Mouse (Mus musculus): Measurements from ENCODE around the gene Gm28051. TPM values are rescaled to one million over a fixed set of nuclear protein-coding genes. Genes with fewer than 3 reads are reported as not detected.

Gene Gm28051
- total RNA-seq (2021): not detected
- long read RNA-seq, experiment 1, partial matches to known transcripts: 0 of 5 reads
- long read RNA-seq, experiment 1, other reads (novel, unspliced or antisense): 5 of 5 reads
- long read RNA-seq, experiment 2, partial matches to known transcripts: 0 of 6 reads
- long read RNA-seq, experiment 2, other reads (novel, unspliced or antisense): 6 of 6 reads

- H3K27ac ChIP-seq: peak within 1 kb of the TSS; percentile 92
- peak; percentile 97 for DNase-seq (ENCODE audit: low spot score in 2 of 2)
- TF ChIP-seq CTCF (conservative IDR thresholded peaks at IDR 0.05): peak; percentile 71
- H3K4me3 ChIP-seq: peak within 1 kb of the TSS; percentile 80
These were observed at the start of gene Gm28051, which contains the start of the genes Gon7 and Ubr7 for GRCm38 (mm10) chr12:102757689-102758402. Gm28051 (minus strand) TSS chr12:102757765. Gon7 (minus strand) TSS chr12:102757803. Ubr7 (plus strand) TSS chr12:102757967.

GRCm38 (mm10) chr12:102799528-102799927 is 42.0 kb upstream of the Gm28051 start:
- no peak for DNase-seq (ENCODE audit: low spot score in 2 of 2)
- Histone ChIP-seq H3K27ac (no peak overlapping the region), H3K4me3 (no peak overlapping the region)
- no peak for TF ChIP-seq CTCF (conservative IDR thresholded peaks at IDR 0.05)

GRCm38 (mm10) chr12:102787927-102788326 is 30.4 kb upstream of the Gm28051 start:
- TF ChIP-seq CTCF (conservative IDR thresholded peaks at IDR 0.05): no peak
- Histone ChIP-seq H3K27ac (no peak overlapping the region), H3K4me3 (no peak overlapping the region)
- DNase-seq (ENCODE audit: low spot score in 2 of 2): no peak

DNA sequence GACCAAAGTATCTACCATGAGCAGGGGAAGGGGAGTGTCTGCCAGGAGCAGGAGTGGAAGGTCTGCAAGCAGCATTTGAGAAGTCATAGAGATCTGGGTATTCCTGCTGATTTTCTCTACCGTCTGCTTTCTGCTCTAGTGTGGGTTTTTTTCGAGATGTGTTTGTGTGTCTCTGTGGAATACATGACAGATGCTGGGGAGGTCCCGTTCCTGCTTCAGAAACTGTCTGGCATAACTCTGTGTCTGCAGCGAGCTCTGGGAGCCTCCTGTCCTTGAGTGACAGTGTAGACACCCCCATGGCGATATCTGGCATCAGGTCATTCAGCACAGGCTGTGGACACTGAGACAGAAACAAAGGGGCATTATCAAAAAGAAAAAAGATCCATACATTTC is 28.0 kb upstream of the Gm28051 start:
- no peak overlapping the region for H3K4me3 ChIP-seq
- peak overlapping the region; percentile 65; the same call in 1 of the 2 replicates for H3K27ac ChIP-seq
- no peak for TF ChIP-seq CTCF (conservative IDR thresholded peaks at IDR 0.05)
- peak; percentile 37 to 59 for DNase-seq (ENCODE audit: low spot score in 2 of 2)

- peak overlapping the region; percentile 65; the same call in 1 of the 2 replicates for H3K27ac ChIP-seq
- no peak overlapping the region for H3K4me3 ChIP-seq
- no peak for TF ChIP-seq CTCF (conservative IDR thresholded peaks at IDR 0.05)
- no peak for DNase-seq (ENCODE audit: low spot score in 2 of 2)
These were observed 27.5 kb upstream of the Gm28051 start for GRCm38 (mm10) chr12:102784899-102785592.

GRCm38 (mm10) chr12:102782841-102783240 is 25.3 kb upstream of the Gm28051 start:
- no peak for DNase-seq (ENCODE audit: low spot score in 2 of 2)
- TF ChIP-seq CTCF (conservative IDR thresholded peaks at IDR 0.05): no peak
- Histone ChIP-seq H3K4me3 (no peak overlapping the region), H3K27ac (no peak overlapping the region)

- peak; percentile 53 for TF ChIP-seq CTCF (conservative IDR thresholded peaks at IDR 0.05)
- Histone ChIP-seq H3K27ac (no peak overlapping the region), H3K4me3 (no peak overlapping the region)
- DNase-seq (ENCODE audit: low spot score in 2 of 2): no peak
These were observed 21.9 kb upstream of the Gm28051 start for GRCm38 (mm10) chr12:102779452-102779851.

DNA sequence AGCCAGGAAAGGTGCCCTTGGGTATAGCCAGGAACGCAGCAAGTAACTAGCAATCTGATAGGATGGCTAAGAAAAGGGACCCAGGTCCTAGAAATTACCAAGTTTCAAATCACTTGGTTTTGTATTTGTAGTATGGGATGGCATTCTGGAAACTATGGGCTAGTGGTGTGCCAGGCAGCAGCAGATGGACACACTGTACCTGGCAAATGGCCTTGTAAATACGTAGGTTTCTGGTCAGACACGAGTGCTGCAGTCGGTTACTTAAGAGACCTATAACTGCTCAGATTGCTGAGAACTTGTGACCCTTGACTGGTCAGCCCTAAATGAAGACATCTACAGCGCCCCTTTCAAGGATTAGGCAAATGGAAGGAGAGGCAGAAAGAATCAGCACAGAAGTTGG is 20.6 kb upstream of the Gm28051 start:
- Histone ChIP-seq H3K27ac (no peak overlapping the region), H3K4me3 (no peak overlapping the region)
- DNase-seq (ENCODE audit: low spot score in 2 of 2): no peak
- no peak for TF ChIP-seq CTCF (conservative IDR thresholded peaks at IDR 0.05)

DNA sequence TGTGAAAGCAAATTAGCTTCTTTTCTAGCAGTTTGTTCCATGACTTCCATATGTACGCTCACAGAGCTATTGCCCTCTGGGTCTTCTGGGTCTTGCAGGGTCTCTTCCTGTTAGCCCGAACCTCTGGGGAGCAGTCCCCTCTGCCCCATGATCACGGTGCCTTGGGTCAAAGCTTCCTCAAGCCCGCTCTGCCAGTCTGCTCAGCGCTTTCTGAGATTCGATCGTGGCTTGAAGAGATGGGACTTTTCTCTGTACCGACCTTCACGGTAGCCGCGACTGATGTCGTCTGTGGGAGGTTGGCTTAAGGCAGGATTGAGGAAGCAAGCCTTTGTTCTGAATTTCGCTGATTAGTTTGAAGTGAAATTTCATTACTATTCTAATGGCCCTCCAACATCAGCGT is 18.5 kb upstream of the Gm28051 start:
- no peak for TF ChIP-seq CTCF (conservative IDR thresholded peaks at IDR 0.05)
- no peak for DNase-seq (ENCODE audit: low spot score in 2 of 2)
- Histone ChIP-seq H3K4me3 (no peak overlapping the region), H3K27ac (no peak overlapping the region)

DNA sequence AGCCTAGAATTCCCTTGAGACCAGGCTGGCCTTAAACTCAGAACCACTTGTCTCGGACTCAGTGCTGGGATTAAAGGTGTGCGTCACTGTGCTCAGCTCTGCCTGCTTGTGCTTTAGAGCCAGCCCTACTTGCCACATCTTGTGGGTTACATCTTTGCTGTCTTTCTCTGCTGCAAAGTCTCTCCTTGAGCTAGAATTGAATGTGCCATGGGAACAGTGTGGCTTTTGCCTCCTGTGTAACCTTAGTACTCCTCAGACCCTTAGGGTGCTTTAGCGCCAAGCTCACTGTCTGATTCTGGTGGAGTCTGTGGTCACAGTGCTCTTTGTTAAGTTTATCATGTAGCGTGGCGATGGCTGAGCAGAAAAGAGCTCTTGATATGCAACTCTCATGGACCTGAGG is 15.1 kb upstream of the Gm28051 start:
- no peak for TF ChIP-seq CTCF (conservative IDR thresholded peaks at IDR 0.05)
- no peak for DNase-seq (ENCODE audit: low spot score in 2 of 2)
- no peak overlapping the region for H3K27ac ChIP-seq
- H3K4me3 ChIP-seq: no peak overlapping the region

- no peak for DNase-seq (ENCODE audit: low spot score in 2 of 2)
- Histone ChIP-seq H3K4me3 (no peak overlapping the region), H3K27ac (no peak overlapping the region)
- no peak for TF ChIP-seq CTCF (conservative IDR thresholded peaks at IDR 0.05)
These were observed 14.0 kb upstream of the Gm28051 start for GRCm38 (mm10) chr12:102771601-102772000.

DNA sequence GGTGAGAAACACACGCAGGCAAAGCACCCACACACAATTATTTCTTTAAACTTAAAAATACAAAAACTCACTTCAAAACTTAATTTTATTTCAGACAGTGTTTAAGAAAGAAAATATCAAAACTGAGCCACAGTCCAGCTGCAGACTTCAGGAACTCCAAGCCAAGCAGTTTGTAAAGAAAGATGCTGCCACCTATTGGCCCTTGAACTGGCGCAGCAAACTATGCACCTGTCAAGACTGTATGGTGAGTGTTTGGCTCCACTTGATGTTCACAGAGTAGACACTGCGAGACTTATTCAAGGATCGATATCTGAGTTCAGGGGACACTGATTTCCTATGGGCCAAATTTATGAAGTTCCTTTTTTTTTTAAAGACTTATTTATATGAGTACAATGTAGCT is 11.4 kb upstream of the Gm28051 start:
- Histone ChIP-seq H3K4me3 (no peak overlapping the region), H3K27ac (no peak overlapping the region)
- TF ChIP-seq CTCF (conservative IDR thresholded peaks at IDR 0.05): peak; percentile 53
- no peak for DNase-seq (ENCODE audit: low spot score in 2 of 2)

DNA sequence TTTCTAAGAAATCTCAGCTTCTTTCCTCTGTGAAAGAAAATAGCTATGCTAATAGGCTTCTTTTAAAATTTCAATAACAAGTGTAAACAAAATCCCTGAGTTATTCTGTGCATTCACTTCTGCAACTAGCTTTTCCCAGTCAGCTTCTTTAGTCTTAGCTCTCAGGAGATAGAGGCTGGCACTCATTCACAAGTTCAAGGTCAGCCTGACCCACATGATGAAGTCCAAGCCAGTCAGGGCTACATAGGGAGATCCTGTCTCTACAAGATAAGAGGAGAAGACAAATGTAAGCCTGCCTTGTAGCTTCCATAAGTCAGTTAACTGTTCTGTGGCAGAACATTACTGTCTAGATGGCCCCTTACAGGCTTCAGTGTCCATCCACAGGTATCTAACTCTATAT is 6.1 kb upstream of the Gm28051 start:
- no peak overlapping the region for H3K4me3 ChIP-seq
- no peak for TF ChIP-seq CTCF (conservative IDR thresholded peaks at IDR 0.05)
- DNase-seq (ENCODE audit: low spot score in 2 of 2): no peak
- H3K27ac ChIP-seq: no peak overlapping the region
